Mouse (Mus musculus) lung, embryonic 16.5 days (tissue): ENCODE data around the gene Bsn. TPM values are rescaled to one million over a fixed set of nuclear protein-coding genes. Genes with fewer than 3 reads are reported as not detected.

Experiments used
- ATAC-seq: fragments of 200-750 bp; cut with Nextera tagmentation; 2 replicates; pipeline ENCODE4 v1.8.0; 2017; ENCODE audit warnings: low read depth, mild to moderate bottlenecking, moderate library complexity
- H3K27ac ChIP-seq: fragments of 300-500 bp; sonication (generic); 2 replicates; pipeline ENCODE4 v1.5.1; 2014; ENCODE audit warnings: mild to moderate bottlenecking, control low read depth, low read length
- H3K27me3 ChIP-seq: fragments of 300-500 bp; sonication (generic); 2 replicates; pipeline ENCODE4 v1.6.1; 2014; ENCODE audit warnings: low read depth, low read length, mixed read lengths; ENCODE audit not compliant: control insufficient read depth, insufficient read depth
- H3K36me3 ChIP-seq: fragments of 300-500 bp; sonication (generic); 2 replicates; pipeline ENCODE4 v1.6.1; 2014; ENCODE audit warnings: low read length; ENCODE audit not compliant: control insufficient read depth, insufficient read depth
- H3K4me1 ChIP-seq: fragments of 300-500 bp; sonication (generic); replicated peaks from 2 replicates; pipeline ENCODE4 v1.6.1; 2014; ENCODE audit warnings: low read length, mixed read lengths; ENCODE audit not compliant: control insufficient read depth, insufficient read depth
- H3K4me2 ChIP-seq: fragments of 300-500 bp; sonication (generic); 2 replicates; pipeline ENCODE4 v1.6.1; 2014; ENCODE audit warnings: low read depth, low read length, control low read depth
- H3K4me3 ChIP-seq: fragments of 300-500 bp; sonication (generic); 2 replicates; pipeline ENCODE4 v1.5.1; 2014; ENCODE audit warnings: mild to moderate bottlenecking, low read length, control low read depth
- H3K9ac ChIP-seq: fragments of 300-500 bp; sonication (generic); 2 replicates; pipeline ENCODE4 v1.6.1; 2014; ENCODE audit warnings: low read length, control low read depth
- H3K9me3 ChIP-seq: fragments of 300-500 bp; sonication (generic); 2 replicates; pipeline ENCODE4 v1.6.1; 2016; ENCODE audit warnings: low read length; ENCODE audit not compliant: control insufficient read depth
- WGBS: fragments of 180-500 bp; shearing (Covaris S2); extraction: QIAGEN DNeasy Blood & Tissue Kit; methylation state at CpG from one replicate; pipeline ENCODE4 v1.1.7; 2014; 5-methylcytosine and 5-hydroxymethylcytosine counted together
- polyA plus RNA-seq: library from polyadenylated mRNA; unstranded; fragments of >200 nt; fragmentation: Nextera tagmentation; extraction: Ambion mirVana; gene quantifications from 2 replicates; pipeline ENCODE4 v1.2.1, GENCODE M21; 2015

Gene Bsn
- polyA plus RNA-seq, 1 experiment from 2014 or later = 0.26 TPM

GRCm38 (mm10) chr9:108065491-108066011 is 124.6 kb downstream of the Bsn start:
- Histone ChIP-seq H3K9me3 (no peaks in the 10 kb centered on the region), H3K27ac (no peak overlapping the region), H3K36me3 (peaks cover 2% of the 10 kb centered on the region; the same call in 1 of the 2 replicates), H3K27me3 (no peaks in the 10 kb centered on the region), H3K4me3 (no peak overlapping the region), H3K4me2 (no peak overlapping the region), H3K9ac (no peak overlapping the region), H3K4me1 (no peaks in the 10 kb centered on the region)
- WGBS = 41% methylated on average over 5 of the region's 5 CpGs
- ATAC-seq = 0 out of 2 replicates have a peak, but pooled peaks have one; percentile 35

GRCm38 (mm10) chr9:108063361-108063760 is 126.8 kb downstream of the Bsn start:
- Histone ChIP-seq H3K4me3 (no peak overlapping the region), H3K4me1 (no peaks in the 10 kb centered on the region), H3K36me3 (peaks cover 2% of the 10 kb centered on the region; the same call in 1 of the 2 replicates), H3K9ac (no peak overlapping the region), H3K9me3 (no peaks in the 10 kb centered on the region), H3K27ac (no peak overlapping the region), H3K27me3 (no peaks in the 10 kb centered on the region), H3K4me2 (no peak overlapping the region)
- WGBS = 87% methylated on average over 12 of the region's 12 CpGs
- no peak for ATAC-seq

DNA sequence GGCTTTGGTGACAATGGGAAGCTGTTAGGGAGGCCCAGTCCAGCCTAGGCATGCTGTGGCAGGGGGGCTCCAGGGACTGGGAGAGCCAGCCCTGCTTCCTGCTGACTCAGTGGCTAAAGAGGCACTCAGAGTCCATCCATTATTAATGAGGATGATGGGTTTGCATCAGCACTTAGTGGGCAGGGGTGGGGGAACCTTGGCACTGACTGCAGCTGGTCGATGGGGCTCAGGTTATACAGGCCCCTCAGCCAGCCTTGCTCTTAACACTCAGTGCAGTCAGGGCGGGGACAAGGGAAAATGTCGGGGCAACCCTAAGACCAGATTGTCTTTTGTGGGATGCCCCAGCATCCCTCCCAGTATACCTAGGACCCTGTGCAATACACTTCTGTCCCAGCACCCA is 128.0 kb downstream of the Bsn start:
- 88% methylated on average over 3 of the region's 3 CpGs for WGBS
- Histone ChIP-seq H3K4me2 (no peak overlapping the region), H3K27me3 (no peaks in the 10 kb centered on the region), H3K9ac (no peak overlapping the region), H3K36me3 (peaks cover 2% of the 10 kb centered on the region; the same call in 1 of the 2 replicates), H3K4me3 (no peak overlapping the region), H3K9me3 (no peaks in the 10 kb centered on the region), H3K4me1 (no peaks in the 10 kb centered on the region), H3K27ac (no peak overlapping the region)
- ATAC-seq = no peak

DNA sequence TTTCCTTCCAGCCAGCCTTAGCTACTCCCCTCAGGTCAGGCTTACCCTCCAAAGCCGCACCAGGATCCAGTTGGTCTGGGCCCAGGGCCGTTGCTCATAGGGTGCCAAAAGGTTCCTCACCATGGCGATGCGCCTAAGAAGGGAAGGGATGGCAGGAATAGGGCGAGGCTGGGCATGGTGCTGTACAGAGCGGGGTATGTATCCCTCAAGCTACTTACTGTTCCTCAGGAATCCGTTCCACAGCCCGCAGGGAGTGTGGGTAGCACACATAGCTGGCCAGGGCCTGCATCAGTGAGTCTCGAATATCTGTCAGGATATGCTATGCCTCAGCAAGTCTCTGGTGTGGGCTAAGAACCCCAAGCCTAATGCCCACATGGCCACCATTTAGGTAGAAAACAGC is 131.9 kb downstream of the Bsn start:
- peaks cover 7% of the 10 kb centered on the region for H3K4me1 ChIP-seq
- H3K9ac ChIP-seq = no peak overlapping the region
- H3K36me3 ChIP-seq = peaks cover 12% of the 10 kb centered on the region
- 95% methylated on average over 9 of the region's 9 CpGs for WGBS
- ATAC-seq = no peak
- no peaks in the 10 kb centered on the region for H3K27me3 ChIP-seq
- H3K27ac ChIP-seq = no peak overlapping the region
- H3K4me2 ChIP-seq = no peak overlapping the region
- H3K9me3 ChIP-seq = no peaks in the 10 kb centered on the region
- no peak overlapping the region for H3K4me3 ChIP-seq

GRCm38 (mm10) chr9:108057262-108057562 is 133.0 kb downstream of the Bsn start:
- H3K4me3 ChIP-seq = no peak overlapping the region
- H3K27me3 ChIP-seq = no peaks in the 10 kb centered on the region
- H3K9me3 ChIP-seq = no peaks in the 10 kb centered on the region
- H3K4me2 ChIP-seq = no peak overlapping the region
- no peak overlapping the region for H3K9ac ChIP-seq
- peaks cover 12% of the 10 kb centered on the region for H3K36me3 ChIP-seq
- ATAC-seq = no peak
- peaks cover 16% of the 10 kb centered on the region for H3K4me1 ChIP-seq
- 89% methylated on average over 5 of the region's 5 CpGs for WGBS
- no peak overlapping the region for H3K27ac ChIP-seq

- no peak overlapping the region for H3K27ac ChIP-seq
- no peak overlapping the region for H3K4me3 ChIP-seq
- no peak overlapping the region for H3K9ac ChIP-seq
- H3K9me3 ChIP-seq = no peaks in the 10 kb centered on the region
- peaks cover 16% of the 10 kb centered on the region for H3K4me1 ChIP-seq
- 78% methylated on average over 28 of the region's 28 CpGs for WGBS
- H3K4me2 ChIP-seq = no peak overlapping the region
- ATAC-seq = no peak
- H3K27me3 ChIP-seq = no peaks in the 10 kb centered on the region
- peaks cover 12% of the 10 kb centered on the region for H3K36me3 ChIP-seq
Observed at GRCm38 (mm10) chr9:108056361-108057261, 133.6 kb downstream of the Bsn start.

GRCm38 (mm10) chr9:108055661-108056237 is 134.4 kb downstream of the Bsn start:
- Histone ChIP-seq H3K9ac (no peak overlapping the region), H3K4me2 (no peak overlapping the region), H3K4me1 (peaks cover 16% of the 10 kb centered on the region), H3K9me3 (no peaks in the 10 kb centered on the region), H3K4me3 (no peak overlapping the region), H3K27ac (no peak overlapping the region), H3K36me3 (peaks cover 14% of the 10 kb centered on the region), H3K27me3 (no peaks in the 10 kb centered on the region)
- 84% methylated on average over 6 of the region's 6 CpGs for WGBS
- ATAC-seq = no peak

DNA sequence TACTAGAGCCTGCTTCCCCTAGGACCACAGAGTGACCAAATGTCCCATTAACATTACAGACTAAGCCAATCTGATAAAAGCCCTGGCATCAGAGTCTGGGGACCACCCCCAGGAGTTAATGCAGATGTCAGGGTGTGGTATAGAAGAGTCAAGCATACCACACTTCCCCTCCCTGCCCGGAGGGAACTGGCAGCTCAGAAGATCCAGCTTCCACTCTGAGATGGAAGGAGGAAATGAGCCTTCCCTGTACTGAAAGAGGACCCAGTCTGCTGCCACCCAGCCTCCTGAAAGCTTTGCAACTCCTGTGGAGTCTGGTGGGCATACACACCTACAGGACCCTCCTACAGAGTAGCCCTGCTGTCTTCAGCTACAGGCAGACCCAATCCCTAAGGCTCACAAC is 135.1 kb downstream of the Bsn start:
- ATAC-seq = no peak
- no peak overlapping the region for H3K9ac ChIP-seq
- peaks cover 14% of the 10 kb centered on the region for H3K36me3 ChIP-seq
- WGBS = 56% methylated on average over 1 of the region's 1 CpGs
- no peaks in the 10 kb centered on the region for H3K27me3 ChIP-seq
- no peak overlapping the region for H3K4me2 ChIP-seq
- no peaks in the 10 kb centered on the region for H3K9me3 ChIP-seq
- H3K4me1 ChIP-seq = peaks cover 17% of the 10 kb centered on the region
- no peak overlapping the region for H3K4me3 ChIP-seq
- H3K27ac ChIP-seq = no peak overlapping the region

- H3K36me3 ChIP-seq = peaks cover 14% of the 10 kb centered on the region
Observed at GRCm38 (mm10) chr9:108054331-108055040, 135.7 kb downstream of the Bsn start.

More at GRCm38 (mm10) chr9:108054331-108055040, 135.7 kb downstream of the Bsn start:
- Histone ChIP-seq H3K4me1 (peaks cover 22% of the 10 kb centered on the region), H3K27me3 (no peaks in the 10 kb centered on the region), H3K4me3 (no peak overlapping the region), H3K27ac (no peak overlapping the region; the same call in 1 of the 2 replicates), H3K9me3 (no peaks in the 10 kb centered on the region), H3K9ac (no peak overlapping the region), H3K4me2 (no peak overlapping the region)
- ATAC-seq = no peak
- WGBS = 87% methylated on average over 22 of the region's 22 CpGs
